Mouse (Mus musculus) lung, adult 2 months (tissue): ENCODE results near the gene Hcn3.

ENCODE experiments used
- CTCF ChIP-seq: fragments of 200-500 bp; IDR thresholded peaks from 2 replicates; pipeline ENCODE4 v1.5.1; 2011; ENCODE audit warnings: mild to moderate bottlenecking, low read length, control low read depth; ENCODE audit not compliant: insufficient read depth
- POLR2A ChIP-seq: fragments of 200-500 bp; IDR thresholded peaks from 2 replicates; pipeline ENCODE4 v1.6.1; 2011; ENCODE audit warnings: low read depth, mild to moderate bottlenecking, control low read depth, low read length, borderline replicate concordance; ENCODE audit errors: extremely low read depth

DNA sequence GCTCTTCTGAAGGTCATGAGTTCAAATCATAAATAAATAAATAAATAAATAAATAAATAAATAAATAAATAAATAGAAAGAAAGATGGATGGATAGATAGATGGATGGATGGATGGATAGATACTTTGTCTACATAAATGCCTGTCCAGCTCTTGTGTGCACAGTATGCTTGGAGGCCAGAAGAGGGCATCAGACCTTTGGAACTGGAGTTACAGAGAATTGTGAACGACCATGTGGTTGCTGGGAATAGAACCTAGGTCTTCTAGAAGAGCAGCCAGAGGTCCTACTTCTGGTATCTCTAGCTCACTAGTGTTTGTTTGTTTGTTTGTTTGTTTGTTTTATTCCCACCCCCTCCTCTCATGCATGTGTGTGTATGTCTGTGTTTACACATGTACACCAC lies 33.4 kb upstream of the Hcn3 start:
- TF ChIP-seq CTCF (no peak), POLR2A (no peak)
